Mouse (Mus musculus): ENCODE data around the gene Twnk.

Twnk gene

DNA sequence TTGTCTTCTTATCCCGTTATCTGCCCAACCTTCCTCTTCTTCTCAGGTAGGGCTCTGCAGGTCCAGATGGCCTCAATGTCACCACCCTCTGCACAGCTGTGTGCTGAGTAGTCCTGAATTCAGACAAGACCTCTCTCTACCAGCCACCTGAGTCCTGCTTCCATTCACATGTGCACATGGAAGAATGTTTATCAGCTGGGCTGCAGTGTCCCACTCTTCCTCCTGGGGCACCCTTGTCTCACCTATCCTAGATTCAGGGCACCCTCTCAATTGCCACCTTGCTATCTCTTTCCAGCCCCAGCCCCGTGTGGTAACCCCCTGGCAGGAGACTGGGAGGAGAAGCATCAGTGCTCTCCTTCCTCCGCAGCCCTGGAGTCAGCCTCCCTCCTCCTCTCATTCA, 3.2 kb upstream of the Twnk start:
- DNase-seq (ENCODE audit: extremely low spot score, low read depth, low spot score), result no peak

DNA sequence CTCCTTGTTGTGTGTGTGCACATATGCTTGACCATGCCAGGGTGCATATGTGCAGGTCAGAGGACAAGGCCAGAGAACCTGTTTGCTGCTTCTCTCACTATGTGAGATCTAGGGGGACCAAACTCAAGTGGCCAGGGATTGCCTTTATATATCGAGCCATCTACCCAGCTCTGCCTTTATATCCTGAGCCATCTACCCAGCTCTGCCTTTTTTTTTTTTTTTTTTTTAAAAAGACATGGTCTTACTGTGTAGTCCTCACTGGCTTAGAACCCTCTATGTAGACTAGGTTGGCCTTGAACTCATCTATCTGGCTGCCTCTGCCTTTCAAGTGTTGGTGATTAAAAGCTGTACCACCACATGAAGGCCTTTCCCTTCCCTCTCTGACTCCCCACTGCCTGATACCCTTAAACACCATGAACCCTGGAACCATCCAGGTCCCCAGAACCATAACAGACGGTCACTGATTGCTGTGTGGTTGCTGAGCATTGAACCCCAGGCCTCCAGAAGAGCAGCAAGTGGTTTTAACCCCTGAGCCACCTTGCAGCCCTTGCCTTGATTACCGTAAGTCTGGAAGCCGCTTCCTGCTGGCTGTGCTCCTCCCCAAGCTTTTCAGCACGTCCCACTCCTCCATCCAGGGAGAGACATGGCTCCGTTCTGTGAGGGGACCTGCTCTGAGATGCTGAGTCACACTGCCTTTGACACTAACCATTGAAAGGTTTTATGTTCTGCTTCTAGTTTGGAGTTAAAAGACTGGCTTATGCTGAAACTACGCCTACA, 1.5 kb upstream of the Twnk start:
- no peak for DNase-seq (ENCODE audit: extremely low spot score, low read depth, low spot score)

DNA sequence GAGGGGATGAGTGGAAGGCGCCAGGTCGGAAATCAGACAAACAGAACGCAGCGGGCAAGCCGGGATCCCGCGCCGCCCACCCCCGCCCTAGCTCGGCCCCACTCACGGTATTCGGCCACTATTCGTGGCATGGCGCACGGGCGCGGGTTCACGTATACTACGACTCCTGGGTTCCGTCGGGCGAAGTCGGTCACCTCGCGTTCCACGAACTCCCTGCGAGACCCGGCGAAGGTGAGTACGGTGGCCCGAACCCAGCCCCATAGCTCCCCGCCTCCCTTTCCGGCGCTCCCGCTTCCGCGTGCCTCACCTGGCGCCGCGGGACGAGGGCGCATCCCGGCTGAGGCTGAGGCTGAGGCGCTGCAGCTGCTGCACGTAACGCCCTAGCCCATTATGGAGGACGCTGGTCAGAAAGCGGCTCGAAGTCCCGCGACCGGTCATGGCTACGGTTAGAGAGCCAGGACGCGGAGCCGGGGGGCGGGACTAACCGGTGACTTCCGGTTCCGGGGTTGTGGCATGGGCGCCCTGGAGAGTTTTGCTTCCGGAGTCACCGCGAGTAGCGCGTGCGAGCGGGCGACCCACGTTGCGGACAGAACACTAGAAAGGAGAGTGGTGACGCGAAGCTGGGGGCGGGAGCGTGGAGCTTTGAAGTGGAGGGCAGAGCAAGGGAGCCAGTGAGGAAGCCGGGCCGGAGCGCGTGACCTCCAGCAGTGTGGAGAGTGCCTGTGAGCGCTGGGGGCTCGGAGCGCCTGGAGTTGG, 672 bp downstream of the Twnk start, which contains the start of gene Mrpl43:
Gene Mrpl43, minus strand, starts transcription at position 486 of the 756 bp plus-strand sequence.
- no peak for DNase-seq (ENCODE audit: extremely low spot score, low read depth, low spot score)

DNA sequence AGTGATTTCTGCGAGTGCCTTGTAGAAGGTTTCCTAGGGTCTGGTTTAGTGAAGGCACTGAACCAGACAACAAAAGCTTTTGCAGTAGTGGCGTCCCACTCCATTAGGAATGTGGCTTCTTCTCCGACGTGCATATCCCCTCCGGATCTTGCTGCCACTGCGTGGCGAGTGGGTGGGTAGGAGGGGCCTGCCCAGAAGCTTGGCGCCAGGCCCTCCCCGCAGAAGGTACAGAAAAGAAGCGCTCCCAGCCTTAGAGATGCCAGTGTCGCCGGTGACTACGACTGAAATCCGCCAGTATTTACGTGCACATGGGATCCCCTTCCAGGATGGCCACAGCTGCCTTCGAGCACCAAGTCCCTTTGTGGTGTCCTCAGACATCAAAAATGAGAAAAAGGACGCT, 1.6 kb downstream of the Twnk start:
- DNase-seq (ENCODE audit: extremely low spot score, low read depth, low spot score), result no peak

DNA sequence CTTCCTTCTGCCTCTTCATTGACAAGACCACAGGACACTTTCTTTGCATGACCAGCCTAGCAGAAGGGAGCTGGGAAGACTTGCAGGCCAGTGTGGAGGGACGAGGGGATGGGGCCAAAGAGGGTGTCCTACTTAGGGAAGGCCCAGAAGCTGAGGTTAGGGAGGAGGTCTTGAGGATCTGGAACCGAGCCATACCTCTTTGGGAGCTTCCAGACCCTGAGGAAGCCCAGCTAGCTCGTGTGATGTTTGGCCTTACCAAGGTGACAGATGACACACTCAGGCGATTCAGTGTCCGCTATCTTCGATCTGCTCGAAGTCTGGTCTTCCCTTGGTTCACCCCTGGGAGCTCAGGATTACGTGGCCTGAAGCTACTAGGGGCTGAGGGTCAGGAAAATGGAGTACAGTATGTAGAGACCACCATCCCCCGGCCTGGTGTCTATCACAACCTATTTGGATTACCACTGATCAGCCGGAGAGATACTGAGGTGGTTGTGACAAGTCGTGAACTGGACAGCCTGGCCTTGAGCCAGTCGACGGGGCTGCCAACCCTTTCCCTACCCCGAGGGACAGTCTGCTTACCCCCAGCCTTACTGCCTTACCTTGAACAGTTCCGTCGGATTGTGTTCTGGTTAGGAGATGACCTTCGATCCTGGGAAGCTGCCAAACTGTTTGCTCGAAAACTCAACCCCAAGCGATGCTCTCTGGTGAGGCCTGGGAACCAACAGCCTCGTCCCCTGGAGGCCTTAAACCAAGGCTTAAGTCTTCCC, 2.1 kb downstream of the Twnk start:
- no peak for DNase-seq (ENCODE audit: extremely low spot score, low read depth, low spot score)

DNA sequence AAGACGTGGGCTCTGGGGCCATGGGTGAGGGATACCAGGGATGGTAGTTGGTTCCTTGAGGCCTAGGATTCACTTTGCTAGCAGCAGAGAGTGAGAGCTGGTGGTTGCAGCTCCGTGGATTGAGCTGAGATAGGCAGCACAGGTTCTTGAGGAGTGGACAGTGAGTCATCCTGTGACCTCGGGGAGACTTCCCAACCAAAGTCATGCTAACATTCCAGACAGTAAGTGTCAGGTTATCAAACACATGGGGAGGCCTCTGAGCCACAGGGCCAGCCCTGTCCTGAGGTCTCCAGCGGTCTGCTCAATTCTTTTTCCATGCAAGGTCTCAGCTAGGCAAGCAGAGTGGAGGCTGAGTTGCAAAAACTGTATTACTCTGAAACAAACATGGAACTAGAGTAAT, 5.2 kb downstream of the Twnk start:
- DNase-seq (ENCODE audit: extremely low spot score, low read depth, low spot score), result no peak

DNA sequence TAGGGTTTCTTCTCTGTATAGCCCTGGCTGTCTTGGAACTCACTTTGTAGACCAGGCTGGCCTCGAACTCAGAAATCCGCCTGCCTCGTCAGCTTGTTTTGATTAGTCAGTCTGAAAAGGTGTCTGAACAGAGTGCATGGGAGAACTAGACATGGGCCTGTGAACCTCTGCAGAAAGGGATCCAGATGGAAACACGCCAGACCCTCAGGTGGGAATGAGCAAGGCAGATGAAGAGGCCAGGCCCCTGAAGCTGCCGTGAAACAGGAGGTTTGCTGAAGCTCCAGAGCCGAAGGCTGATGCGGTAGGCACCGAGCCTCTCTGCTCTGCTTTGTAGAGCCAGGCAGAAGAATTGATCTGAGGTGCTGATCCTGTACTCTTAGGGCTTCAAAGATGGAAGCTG, 6.8 kb downstream of the Twnk start:
- no peak for DNase-seq (ENCODE audit: extremely low spot score, low read depth, low spot score)

DNA sequence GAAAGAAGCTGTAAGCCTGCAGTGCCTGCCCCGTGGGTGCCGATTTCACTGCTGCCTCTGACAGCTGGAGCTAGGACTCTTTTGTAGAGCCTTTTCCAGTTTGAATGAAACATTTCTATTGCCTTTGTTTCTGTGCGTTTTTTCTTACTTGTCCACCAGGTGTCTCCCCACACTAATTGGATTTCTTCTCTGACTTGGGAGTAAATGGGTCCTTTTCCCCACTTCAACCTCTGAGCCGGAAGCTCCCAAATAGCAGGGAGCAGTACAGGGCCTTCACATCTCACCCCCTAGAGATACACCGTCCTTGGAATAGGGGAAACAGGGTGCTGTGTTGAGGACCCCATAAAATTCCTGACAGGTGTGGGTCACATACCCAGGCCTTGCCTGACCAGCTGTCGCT, 7.2 kb downstream of the Twnk start:
- no peak for DNase-seq (ENCODE audit: extremely low spot score, low read depth, low spot score)

DNA sequence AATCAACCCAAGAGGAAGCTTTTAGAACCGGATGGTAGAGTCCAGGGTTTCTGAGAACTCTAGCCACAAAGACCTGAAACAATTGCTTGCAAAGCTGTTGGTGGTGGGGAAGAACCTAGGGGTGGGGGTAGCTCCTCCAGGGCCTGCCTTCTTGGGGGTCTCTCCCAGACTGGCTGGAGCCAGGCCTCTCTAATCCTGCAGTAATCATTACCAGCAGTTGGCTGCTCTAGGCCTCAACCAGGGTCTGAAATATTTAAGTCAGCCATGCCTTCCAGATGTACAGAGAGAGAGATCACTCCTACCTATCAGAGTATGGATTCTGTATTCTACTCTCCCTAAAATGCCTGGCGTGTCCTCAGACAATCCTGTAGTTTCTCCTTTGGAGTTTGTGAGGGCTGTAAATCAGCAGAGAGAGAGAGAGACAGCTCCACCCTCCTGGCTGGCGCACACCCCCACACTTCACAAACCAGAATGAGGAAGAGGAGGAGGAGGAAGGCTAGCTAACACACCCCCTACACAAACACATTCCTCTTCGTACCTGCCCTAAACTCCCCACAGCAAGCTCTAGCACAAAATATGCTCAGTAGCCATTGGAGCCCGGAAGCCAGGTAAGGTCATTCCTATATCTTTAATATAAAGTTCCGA, 8.2 kb downstream of the Twnk start:
- no peak for DNase-seq (ENCODE audit: extremely low spot score, low read depth, low spot score)

DNA sequence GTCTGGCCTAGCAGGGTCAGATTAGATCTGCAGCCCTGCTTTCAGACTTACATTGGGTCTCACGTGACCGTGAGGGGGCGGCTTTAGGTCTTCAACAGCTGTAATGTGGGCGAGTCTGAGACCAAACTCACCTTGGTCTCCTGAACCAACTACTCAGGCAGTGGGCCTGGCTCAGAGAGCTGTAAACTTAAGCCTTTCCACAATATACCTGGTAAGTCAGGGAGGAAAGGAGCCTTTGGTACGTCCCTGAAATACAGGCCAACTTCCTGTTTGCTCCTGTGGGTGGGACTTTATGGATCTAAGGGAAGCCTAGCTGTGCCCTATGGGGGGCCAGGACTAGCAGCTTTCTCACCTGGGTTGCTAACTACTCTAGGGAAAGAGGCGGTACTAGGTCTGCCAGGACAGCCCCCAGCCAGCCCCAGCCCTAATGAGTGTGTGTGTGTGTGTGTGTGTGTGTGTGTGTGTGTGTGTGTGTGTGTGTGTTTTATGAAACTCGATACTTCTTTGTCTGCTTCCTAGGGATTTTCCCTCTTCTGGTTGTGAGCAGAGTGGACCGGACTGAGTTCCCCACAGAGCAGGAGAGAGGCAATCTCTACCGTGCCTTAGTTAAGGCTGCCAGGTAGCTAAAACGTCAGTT, 9.0 kb downstream of the Twnk start, which contains the start of gene Lzts2:
Gene Lzts2, plus strand, starts transcription at position 80 of the 637 bp plus-strand sequence.
- no peak for DNase-seq (ENCODE audit: extremely low spot score, low read depth, low spot score)

DNA sequence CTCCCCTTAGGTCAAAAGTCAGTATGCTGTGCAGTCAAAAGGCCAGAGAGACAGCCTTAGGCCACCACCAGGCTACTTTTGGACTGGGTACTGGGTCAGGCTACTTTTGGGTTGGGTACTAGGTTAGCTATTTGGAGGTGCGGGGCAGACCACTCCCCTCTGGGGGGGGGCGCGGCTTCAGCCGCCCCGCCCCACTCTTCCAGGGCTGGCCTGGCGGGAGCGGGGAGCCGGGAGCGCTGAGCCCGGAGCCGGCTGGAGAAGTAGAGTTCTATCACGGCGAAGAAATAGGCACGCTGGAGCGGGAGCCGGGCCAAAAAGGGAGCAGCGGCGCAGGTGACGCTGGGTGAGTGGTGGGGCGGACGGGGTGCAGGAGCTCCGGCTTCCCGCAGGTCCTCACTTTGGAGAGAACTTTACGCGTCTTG, 9.5 kb downstream of the Twnk start:
- DNase-seq (ENCODE audit: extremely low spot score, low read depth, low spot score), result no peak

DNA sequence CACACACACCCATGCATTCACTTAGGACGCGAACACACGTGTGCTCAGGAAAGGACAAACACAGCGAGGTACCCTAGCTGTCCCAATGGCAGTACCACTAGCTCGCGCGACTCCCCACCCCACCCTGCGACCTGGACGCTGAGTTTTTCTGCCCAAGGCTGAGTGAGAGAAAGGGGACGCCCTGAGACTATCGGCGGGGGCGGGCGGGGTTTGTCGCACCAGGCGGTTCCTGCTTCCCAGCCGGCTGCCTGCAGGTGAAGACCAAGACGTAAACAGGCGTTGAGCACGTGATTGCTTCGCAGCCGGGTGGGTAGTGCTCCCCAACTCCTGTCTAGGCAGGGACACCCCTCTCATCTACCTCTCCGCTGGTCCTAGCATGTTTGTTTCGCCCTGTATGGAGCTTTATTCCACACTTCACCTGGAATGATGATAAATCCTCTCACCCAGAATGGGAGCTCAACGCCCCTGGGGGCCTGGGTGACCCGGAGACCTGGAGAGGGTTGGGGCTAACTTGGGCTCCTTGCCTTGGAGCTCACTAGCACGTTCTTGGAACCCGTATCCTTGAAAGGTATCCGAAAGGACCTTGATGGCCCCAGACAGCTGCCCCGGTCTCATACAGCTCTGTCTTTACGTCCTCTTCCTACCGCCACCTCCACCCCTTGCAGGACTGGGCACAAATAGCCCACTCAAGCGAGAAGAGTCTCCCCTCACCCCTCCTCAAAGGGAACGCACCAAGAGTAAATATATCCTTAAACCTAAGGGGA, 10.2 kb downstream of the Twnk start:
- DNase-seq (ENCODE audit: extremely low spot score, low read depth, low spot score), result no peak

DNA sequence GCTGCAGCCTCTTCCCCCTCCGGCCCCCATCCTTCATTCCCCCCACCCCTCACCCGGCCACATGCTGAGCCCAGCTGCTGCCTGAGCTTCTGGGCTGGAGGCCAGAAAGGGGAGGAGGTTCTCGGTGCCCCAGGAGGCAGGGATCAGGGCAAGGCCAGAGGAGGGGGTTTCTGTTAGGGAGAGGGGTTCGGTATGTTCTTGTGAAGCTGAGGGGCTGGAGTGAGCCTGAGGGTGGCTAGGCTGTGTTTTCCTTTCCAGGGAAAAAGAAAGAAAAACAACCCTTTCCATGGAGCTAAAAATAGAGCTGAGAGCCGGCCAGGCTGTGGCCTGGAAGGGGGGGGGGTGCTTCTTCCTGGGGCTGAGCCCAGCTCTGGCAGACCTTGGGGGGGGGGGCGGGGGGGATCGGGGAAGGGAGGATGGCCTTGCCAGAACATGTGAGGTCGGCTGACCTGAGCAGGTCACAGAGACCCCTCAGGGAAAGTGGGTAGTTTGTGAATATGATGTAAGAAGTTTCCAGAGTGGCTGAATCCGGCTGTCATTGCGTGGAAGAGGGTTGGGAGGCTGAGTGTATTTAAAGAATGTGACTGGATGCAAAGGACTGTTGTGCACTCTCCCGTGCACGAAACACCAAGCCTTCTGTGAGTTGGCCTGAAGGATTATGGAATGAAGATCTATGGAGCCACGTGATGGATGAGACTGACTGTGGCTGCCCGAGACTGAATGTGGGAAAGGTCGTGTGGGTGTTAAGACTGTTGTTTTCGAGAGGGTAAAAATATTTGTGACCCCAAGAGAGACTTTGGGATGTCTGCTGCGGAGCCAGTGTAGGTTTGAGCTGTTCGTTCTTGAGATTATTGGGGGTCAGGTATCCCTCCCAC, 11.1 kb downstream of the Twnk start:
- DNase-seq (ENCODE audit: extremely low spot score, low read depth, low spot score), result no peak

DNA sequence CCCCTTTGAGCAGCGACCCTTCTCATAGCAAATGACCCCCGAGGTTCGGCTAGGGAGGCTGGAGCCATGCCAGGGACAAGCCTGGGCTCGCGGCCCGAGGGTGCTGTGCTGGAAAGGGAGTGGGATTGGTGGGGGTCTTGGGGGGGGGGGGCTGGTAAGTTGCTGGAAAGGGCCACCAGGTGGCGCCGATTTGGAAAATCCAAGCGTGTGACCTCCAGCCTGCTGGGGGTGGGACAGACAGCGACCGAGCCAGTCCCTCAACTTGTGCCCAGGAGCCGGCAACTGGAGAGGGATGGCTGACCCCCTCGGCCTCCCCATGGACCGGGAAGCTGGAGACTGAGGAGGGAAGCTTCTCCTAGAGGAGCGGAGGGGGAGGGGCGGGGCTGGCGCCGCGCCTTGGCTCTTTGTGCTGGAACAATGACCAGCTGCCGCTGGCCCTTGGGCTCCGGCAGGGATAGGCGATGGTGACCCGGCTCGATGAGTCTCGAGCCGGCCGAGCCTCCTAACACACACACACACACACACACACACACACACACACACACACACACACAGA, 11.8 kb downstream of the Twnk start:
- DNase-seq (ENCODE audit: extremely low spot score, low read depth, low spot score), result no peak

DNA sequence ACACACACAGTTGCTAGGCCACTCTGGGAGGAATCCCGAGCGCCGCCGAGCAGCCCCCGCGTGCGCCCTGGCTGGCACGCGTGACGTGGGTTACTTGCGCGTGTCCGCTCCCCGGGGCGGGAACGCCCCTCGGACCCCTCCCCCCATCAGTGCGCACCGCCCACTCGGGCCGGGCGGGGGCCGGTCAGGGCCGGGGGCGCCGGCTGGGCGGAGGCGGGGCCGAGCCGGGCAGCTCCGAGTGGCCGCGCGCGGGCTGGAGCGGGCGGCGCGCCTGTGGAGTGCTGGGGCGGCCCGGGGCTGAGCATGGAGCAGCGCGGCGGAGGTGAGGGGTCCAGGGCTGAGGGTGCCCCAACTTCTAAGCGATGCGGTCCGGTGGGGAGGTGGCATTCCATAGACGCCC, 12.4 kb downstream of the Twnk start:
- DNase-seq (ENCODE audit: extremely low spot score, low read depth, low spot score), result no peak

DNA sequence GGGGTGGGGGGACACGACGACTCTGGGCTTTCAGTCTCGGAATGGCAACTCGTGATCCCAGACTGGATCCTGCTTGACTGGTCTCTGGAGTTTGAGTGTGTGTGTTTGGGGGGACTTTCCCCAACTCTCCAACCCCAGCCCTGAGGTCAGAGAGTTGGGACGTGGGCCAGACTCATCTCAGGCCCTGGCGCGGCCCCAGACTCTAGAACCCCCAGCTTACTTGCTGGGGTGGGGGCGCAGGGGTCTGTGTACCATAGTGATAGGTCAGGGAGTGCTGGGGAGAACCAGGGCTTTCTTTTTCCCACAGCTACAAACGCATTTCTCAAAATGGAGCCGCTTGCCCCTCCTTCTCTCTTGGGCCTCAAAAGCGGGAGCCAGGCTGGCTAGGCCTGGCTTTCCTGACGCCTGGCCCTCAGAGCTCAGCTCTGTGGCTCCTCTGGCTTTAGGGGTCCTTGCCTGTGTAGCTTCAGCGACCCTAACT, 12.9 kb downstream of the Twnk start:
- DNase-seq (ENCODE audit: extremely low spot score, low read depth, low spot score), result no peak

DNA sequence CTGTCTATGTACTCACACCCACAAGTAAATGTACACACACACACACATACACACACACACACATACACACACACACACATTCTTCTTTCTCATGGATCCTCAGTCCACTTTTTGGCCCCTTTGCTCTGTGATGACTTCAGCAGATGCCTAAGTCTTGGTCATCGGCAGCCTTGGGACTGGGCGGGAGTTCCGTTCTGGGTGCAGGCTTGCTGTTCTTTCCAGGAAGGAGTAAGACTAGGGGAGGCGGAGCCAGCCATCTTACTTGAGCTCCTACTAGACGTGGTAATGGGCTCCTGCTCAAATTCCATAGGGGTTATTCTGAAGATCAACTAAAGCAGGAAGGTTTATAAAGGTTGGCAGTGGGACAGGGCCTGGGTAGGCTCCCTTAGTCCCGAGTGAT, 14.9 kb downstream of the Twnk start:
- DNase-seq (ENCODE audit: extremely low spot score, low read depth, low spot score), result no peak

DNA sequence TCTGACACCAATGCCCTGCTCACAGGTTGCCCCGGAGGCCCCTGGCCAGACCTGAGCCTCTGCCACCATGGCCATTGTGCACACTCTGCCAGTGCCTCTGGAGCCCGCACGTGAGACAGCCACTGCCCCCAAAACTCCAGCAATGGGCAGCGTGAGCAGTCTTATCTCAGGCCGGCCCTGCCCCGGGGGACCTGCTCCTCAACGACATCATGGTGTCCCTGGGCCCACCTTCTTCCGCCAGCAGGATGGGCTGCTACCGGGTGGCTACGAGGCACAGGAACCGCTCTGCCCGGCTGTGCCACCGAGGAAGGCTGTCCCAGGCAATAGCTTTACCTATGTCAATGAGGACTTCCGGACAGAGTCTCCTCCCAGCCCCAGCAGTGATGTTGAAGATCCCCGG, 15.9 kb downstream of the Twnk start:
- no peak for DNase-seq (ENCODE audit: extremely low spot score, low read depth, low spot score)

DNA sequence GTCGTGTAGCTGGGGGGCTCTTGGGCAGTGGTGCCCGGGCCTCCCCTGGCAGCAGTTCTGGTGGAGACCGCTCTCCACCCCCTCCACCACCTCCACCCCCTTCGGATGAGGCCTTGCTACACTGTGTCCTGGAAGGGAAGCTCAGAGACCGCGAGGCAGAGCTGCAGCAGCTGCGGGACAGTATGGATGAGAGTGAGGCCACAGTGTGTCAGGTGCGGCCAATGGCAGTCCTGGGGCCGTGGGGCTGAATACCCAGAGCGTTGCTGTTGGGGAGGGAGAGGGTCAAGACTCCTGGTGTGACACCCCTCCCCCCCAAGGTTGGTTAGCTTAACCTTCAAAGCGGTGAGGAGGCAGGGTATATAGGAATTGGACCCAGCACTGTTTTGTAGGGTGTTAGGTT, 18.5 kb downstream of the Twnk start:
- DNase-seq (ENCODE audit: extremely low spot score, low read depth, low spot score), result no peak
